Mouse (Mus musculus): ENCODE measurements at regions not wholly inside any gene's neighbourhood (a gene's known extent, or its start where the extent isn't known, plus 50 kb on each side); places are given as distances from the start of the nearest gene placed in this dataset.
A peak's percentile ranks its signal among the peaks of the same experiment; 100 is the strongest.
"Not testable (repeated sequence)": the region's sequence is repeated elsewhere in the genome, so short reads cannot be mapped to it uniquely, and the experiment has no call there.

DNA sequence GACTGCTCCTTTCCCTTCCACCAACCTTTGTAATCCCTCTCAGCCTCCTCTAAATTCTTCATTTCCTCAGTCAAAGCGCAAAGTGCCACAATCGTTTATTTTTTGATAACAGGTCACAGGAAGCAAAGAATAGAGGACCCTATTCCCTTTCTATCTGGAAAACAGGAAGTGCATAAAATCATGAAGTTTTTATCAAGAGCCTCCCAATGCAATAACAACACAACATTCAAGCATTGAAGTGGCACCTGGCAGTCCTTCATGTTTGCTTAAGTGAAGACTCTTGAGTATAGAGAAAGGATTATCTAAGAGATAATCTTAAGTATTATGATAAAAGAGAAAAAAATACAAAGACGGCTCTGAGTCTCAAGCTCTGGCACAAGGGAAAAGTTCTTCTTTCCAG, 111.9 kb downstream of the Ibtk start:
- Histone ChIP-seq H3K4me2 (no peak overlapping the region), H3K4me1 (ENCODE audit: insufficient read depth) (no peaks in the 10 kb centered on the region), H3K4me3 (ENCODE audit: low read depth, low read length) (no peak overlapping the region), H3K9me3 (ENCODE audit: low read depth, low read length) (no peaks in the 10 kb centered on the region), H3K9ac (no peak overlapping the region), H3K27ac (ENCODE audit: low read depth) (no peak overlapping the region), H3K27me3 (ENCODE audit: insufficient read depth, low read length) (no peaks in the 10 kb centered on the region), H3K36me3 (ENCODE audit: insufficient read depth) (no peaks in the 10 kb centered on the region)
- DNase-seq: peak; percentile 57
- no peak for TF ChIP-seq CTCF (IDR thresholded peaks at IDR 0.05; ENCODE audit: low read depth)
- peak; percentile 17; the same call in 1 of the 2 replicates for ATAC-seq (ENCODE audit: insufficient read depth)
- 39% methylated on average over 3 of the region's 3 CpGs for WGBS

DNA sequence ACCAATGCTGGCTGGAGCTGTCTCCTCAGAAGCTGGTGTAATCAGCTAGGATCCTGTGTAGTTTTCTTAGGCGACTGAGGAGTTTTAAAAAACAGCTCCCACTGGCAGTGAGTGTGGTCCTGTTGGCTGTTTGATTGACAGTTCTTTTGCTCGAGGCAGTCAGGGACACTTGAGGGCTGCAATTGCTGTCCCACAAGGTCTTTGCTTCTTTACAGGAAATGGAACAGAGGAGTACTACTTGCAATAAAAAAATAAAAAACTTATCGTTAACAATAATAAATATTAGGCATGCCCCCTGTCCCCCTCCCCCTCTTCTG, 113.0 kb downstream of the Ibtk start:
- WGBS: 50% methylated on average over 3 of the region's 3 CpGs
- H3K9ac ChIP-seq: no peak overlapping the region

DNA sequence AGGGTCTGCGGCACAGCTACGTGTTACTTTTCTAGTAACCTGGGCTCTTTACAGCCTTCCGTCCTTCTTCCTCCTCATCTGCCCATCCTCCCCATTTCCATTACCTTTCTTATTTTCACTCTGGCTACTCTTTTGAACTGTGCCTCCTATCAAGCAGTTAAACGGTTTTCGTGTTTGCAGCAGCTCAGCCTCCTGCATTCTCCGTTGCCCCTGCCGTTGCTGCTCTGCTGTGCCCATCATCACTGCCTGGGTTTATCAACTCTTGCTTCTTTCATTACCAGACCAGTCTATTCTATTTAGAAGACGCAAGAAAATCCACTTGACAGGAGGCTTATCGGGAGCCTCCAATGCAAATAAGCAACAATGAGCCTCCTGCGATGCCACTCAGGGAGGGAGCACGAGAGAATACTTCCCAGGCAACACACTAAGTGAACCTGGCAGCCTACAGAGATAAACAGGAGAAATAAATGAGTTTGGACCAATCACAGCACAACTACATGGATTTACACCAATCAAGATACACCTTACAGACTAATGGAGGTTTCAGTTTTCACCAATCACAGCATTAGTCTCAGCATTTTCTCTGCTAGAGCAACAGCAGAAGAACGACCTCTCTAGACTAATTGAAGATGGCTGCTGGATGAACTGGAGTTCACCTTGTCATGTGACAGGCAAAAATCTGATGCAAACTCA, 113.5 kb downstream of the Ibtk start:
- Histone ChIP-seq H3K27me3 (ENCODE audit: insufficient read depth, low read length) (no peaks in the 10 kb centered on the region), H3K9me3 (ENCODE audit: low read depth, low read length) (no peaks in the 10 kb centered on the region), H3K9ac (no peak overlapping the region), H3K4me3 (ENCODE audit: low read depth, low read length) (no peak overlapping the region), H3K4me2 (no peak overlapping the region), H3K36me3 (ENCODE audit: insufficient read depth) (no peaks in the 10 kb centered on the region), H3K4me1 (ENCODE audit: insufficient read depth) (no peaks in the 10 kb centered on the region), H3K27ac (ENCODE audit: low read depth) (no peak overlapping the region)
- DNase-seq (no peak), ATAC-seq (ENCODE audit: insufficient read depth) (no peak)
- WGBS: 83% methylated on average over 12 of the region's 12 CpGs
- no peak for TF ChIP-seq CTCF (IDR thresholded peaks at IDR 0.05; ENCODE audit: low read depth)

More for the DNA sequence above, 113.0 kb downstream of the Ibtk start:
- DNase-seq: no peak
- no peak overlapping the region for H3K4me3 ChIP-seq (ENCODE audit: low read depth, low read length)
- no peak for ATAC-seq (ENCODE audit: insufficient read depth)
- H3K9me3 ChIP-seq (ENCODE audit: low read depth, low read length): no peaks in the 10 kb centered on the region
- H3K27me3 ChIP-seq (ENCODE audit: insufficient read depth, low read length): no peaks in the 10 kb centered on the region
- H3K36me3 ChIP-seq (ENCODE audit: insufficient read depth): no peaks in the 10 kb centered on the region
- TF ChIP-seq CTCF (IDR thresholded peaks at IDR 0.05; ENCODE audit: low read depth): no peak
- no peak overlapping the region for H3K4me2 ChIP-seq
- H3K27ac ChIP-seq (ENCODE audit: low read depth): no peak overlapping the region
- no peaks in the 10 kb centered on the region for H3K4me1 ChIP-seq (ENCODE audit: insufficient read depth)

DNA sequence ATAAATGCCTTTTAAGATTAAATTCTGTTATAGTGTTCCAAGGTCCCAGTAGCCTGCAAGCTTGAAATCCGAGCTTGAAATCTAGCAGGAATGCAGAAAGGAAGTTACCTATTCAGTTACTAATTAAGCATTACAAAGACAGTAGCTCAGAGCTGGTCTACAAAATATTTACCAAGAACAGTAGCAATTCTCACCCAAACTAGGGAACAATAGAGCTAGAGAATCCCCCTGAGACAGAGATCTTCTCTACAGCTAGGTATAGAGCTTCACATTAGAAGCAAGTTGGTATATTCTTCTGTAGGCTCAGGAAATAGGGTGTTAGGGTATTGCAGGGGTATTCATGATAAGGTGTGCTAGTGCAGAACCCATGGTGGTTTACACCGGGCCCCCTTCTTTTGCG, 114.3 kb downstream of the Ibtk start:
- H3K9me3 ChIP-seq (ENCODE audit: low read depth, low read length); H3K27me3 ChIP-seq (ENCODE audit: insufficient read depth, low read length); ATAC-seq (ENCODE audit: insufficient read depth); H3K4me1 ChIP-seq (ENCODE audit: insufficient read depth); H3K4me3 ChIP-seq (ENCODE audit: low read depth, low read length); DNase-seq; H3K4me2 ChIP-seq; H3K36me3 ChIP-seq (ENCODE audit: insufficient read depth); H3K27ac ChIP-seq (ENCODE audit: low read depth); H3K9ac ChIP-seq: not testable (repeated sequence)
- WGBS: 85% methylated on average over 3 of the region's 3 CpGs

DNA sequence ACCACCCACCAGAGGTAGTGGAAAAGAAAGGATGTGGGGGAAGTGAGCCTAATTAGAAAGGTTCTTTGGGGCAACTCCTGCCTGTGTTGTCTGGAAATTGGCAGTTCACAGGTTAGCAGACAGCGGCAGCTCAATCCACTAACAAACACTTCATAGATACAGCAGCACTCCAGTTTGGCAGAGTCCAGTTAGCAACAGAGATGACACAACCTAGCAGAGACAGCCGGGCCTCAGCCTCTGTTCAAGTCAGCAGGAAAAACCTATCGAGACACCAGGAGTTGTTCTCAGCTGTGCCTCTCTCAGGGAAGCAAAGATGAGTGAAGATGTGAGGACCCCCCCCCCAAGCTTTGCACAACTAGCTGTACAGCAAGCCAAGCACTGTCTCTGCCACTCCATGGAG, 131.2 kb downstream of the Ibtk start:
- TF ChIP-seq CTCF (IDR thresholded peaks at IDR 0.05; ENCODE audit: low read depth): no peak
- 0 out of 2 replicates have a peak, but pooled peaks have one; percentile 47 for ATAC-seq (ENCODE audit: insufficient read depth)
- WGBS: 42% methylated on average over 3 of the region's 3 CpGs
- H3K4me2 ChIP-seq: no peak overlapping the region
- H3K4me3 ChIP-seq (ENCODE audit: low read depth, low read length): no peak overlapping the region
- no peaks in the 10 kb centered on the region for H3K36me3 ChIP-seq (ENCODE audit: insufficient read depth)
- H3K9ac ChIP-seq: no peak overlapping the region
- H3K9me3 ChIP-seq (ENCODE audit: low read depth, low read length): no peaks in the 10 kb centered on the region
- no peaks in the 10 kb centered on the region; the same call in 1 of the 2 replicates for H3K4me1 ChIP-seq (ENCODE audit: insufficient read depth)
- DNase-seq: peak; percentile 38
- no peak overlapping the region for H3K27ac ChIP-seq (ENCODE audit: low read depth)
- no peaks in the 10 kb centered on the region for H3K27me3 ChIP-seq (ENCODE audit: insufficient read depth, low read length)

DNA sequence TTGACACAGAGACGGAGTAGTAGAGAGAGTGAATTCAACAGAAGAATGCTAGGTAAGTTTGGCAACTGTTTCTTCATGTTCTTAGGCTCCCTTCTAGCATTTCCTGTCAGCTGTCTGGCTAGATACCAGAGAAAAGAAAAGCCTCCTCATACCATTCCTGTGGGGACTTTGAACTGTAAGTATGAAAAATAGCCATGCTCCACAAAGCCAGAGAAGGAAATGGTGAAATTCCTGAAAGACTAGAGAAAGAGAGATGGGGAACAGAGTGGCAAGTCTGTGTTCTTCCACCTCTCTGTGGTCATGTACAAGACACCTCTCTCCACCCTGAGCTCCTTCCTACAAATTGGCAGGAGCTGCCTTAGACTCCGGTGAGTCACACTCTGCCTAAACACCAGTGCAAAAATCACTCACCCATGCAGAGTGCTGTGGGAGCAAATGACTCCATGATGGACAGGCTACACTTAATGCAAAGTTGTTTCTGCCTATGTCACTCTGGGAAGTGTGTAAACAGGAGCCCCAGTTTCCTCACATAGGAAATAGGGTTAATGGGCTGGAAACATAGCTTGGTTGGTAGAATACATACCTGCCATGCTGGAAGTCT, 131.9 kb downstream of the Ibtk start:
- Histone ChIP-seq H3K4me1 (ENCODE audit: insufficient read depth) (no peaks in the 10 kb centered on the region; the same call in 1 of the 2 replicates), H3K9ac (no peak overlapping the region), H3K9me3 (ENCODE audit: low read depth, low read length) (no peaks in the 10 kb centered on the region), H3K27ac (ENCODE audit: low read depth) (no peak overlapping the region), H3K4me2 (no peak overlapping the region), H3K4me3 (ENCODE audit: low read depth, low read length) (no peak overlapping the region), H3K36me3 (ENCODE audit: insufficient read depth) (no peaks in the 10 kb centered on the region), H3K27me3 (ENCODE audit: insufficient read depth, low read length) (no peaks in the 10 kb centered on the region)
- WGBS: 53% methylated on average over 2 of the region's 2 CpGs
- ATAC-seq (ENCODE audit: insufficient read depth) (peak; percentile 24; the same call in 1 of the 2 replicates), DNase-seq (peak; percentile 32)
- no peak for TF ChIP-seq CTCF (IDR thresholded peaks at IDR 0.05; ENCODE audit: low read depth)

DNA sequence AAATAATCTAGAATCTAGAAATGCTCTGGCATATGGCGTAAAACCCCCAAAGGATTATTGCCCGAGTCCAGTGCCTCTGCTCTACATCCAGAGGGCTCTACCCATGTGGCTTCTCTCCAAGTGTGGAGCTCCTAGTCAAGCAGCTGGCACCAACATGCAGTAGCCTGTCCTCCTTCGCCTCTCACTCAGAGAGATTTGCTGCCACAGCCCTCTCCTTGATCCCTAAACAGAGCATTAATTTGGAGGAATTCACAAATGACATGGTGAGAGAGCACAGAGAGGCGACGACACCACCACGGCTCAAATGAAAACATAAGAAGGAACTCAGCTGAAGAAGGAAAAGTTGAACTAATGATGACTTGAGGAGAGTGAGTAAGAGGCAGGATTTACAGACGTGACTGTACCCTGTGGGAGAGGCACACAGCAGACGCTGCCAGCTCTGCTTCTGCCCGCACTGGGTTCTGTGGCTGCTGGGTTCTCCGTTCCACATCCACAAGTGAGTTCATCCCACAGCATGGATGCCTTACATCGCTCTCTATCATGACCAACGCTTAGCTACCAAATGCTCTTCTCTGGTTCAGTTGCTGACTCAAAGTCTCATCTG, 132.8 kb downstream of the Ibtk start:
- Histone ChIP-seq H3K4me2 (no peak overlapping the region), H3K9me3 (ENCODE audit: low read depth, low read length) (no peaks in the 10 kb centered on the region), H3K27me3 (ENCODE audit: insufficient read depth, low read length) (no peaks in the 10 kb centered on the region), H3K4me3 (ENCODE audit: low read depth, low read length) (no peak overlapping the region), H3K9ac (no peak overlapping the region), H3K36me3 (ENCODE audit: insufficient read depth) (no peaks in the 10 kb centered on the region), H3K4me1 (ENCODE audit: insufficient read depth) (no peaks in the 10 kb centered on the region; the same call in 1 of the 2 replicates), H3K27ac (ENCODE audit: low read depth) (no peak overlapping the region)
- DNase-seq (peak; percentile 27), ATAC-seq (ENCODE audit: insufficient read depth) (peak; percentile 31; the same call in 1 of the 2 replicates)
- no peak for TF ChIP-seq CTCF (IDR thresholded peaks at IDR 0.05; ENCODE audit: low read depth)
- WGBS: 63% methylated on average over 12 of the region's 12 CpGs

All from lung, embryonic 14.5 days (tissue).